Mouse (Mus musculus) CH12.LX (cell line): ENCODE results near the gene Hcar1. TPM values are rescaled to one million over a fixed set of nuclear protein-coding genes. Genes with fewer than 3 reads are reported as not detected.

Source experiments
- DNase-seq: peaks from one replicate; pipeline ENCODE4 v3.0.0-alpha.2; 2013; ENCODE audit errors: extremely low read depth
- H3K27ac ChIP-seq: 2 replicates; pipeline ENCODE4 v1.5.1; 2012; ENCODE audit warnings: low read depth, mild to moderate bottlenecking, control low read depth, moderate library complexity; ENCODE audit not compliant: insufficient read depth
- H3K27me3 ChIP-seq: replicated peaks from 2 replicates; pipeline ENCODE3; 2012; ENCODE audit warnings: inconsistent platforms
- H3K36me3 ChIP-seq, 2 experiments: replicated peaks in 1 of 2; 2 replicates each; pipeline versions ENCODE3 to v1.6.1; 2012; ENCODE audit warnings: inconsistent platforms in 1 of 2, low read length in 1 of 2, mild to moderate bottlenecking in 1 of 2, mixed read lengths in 1 of 2, moderate library complexity in 1 of 2; ENCODE audit not compliant: control insufficient read depth in 1 of 2, insufficient read depth in 1 of 2
- H3K4me1 ChIP-seq, 2 experiments: 2 replicates each; pipeline ENCODE4 v1.6.1; 2012; ENCODE audit warnings: inconsistent platforms in 1 of 2, moderate library complexity in 1 of 2; ENCODE audit not compliant: insufficient read depth in 2 of 2, control insufficient read depth in 1 of 2
- H3K4me2 ChIP-seq: 2 replicates; pipeline ENCODE4 v1.6.1; 2012; ENCODE audit warnings: low read depth, mild to moderate bottlenecking, control low read depth; ENCODE audit not compliant: poor library complexity, insufficient read depth, severe bottlenecking
- H3K4me3 ChIP-seq, 3 experiments: fragments of 150-350 bp in 1 of 3; sonication (generic) in 1 of 3; replicated peaks in 1 of 3; 2 replicates each; pipeline versions ENCODE3 to v1.5.1; 2011 to 2012; ENCODE audit warnings: low read depth in 2 of 3, low read length in 2 of 3, mild to moderate bottlenecking in 2 of 3, moderate library complexity in 2 of 3, control low read depth in 1 of 3, improper control_type of control experiment in 1 of 3, inconsistent platforms in 1 of 3, mixed read lengths in 1 of 3; ENCODE audit not compliant: poor library complexity in 1 of 3
- H3K79me2 ChIP-seq: replicated peaks from 2 replicates; pipeline ENCODE4 v1.6.1; 2012; ENCODE audit warnings: mild to moderate bottlenecking, moderate library complexity; ENCODE audit not compliant: control insufficient read depth, poor library complexity, insufficient read depth, severe bottlenecking; ENCODE audit errors: extremely low read depth
- H3K9ac ChIP-seq: 2 replicates; pipeline ENCODE4 v1.6.1; 2012; ENCODE audit warnings: low read depth, mild to moderate bottlenecking, control low read depth, moderate library complexity; ENCODE audit not compliant: insufficient read depth
- H3K9me3 ChIP-seq: replicated peaks from 2 replicates; pipeline ENCODE3; 2012; ENCODE audit warnings: low read length, inconsistent platforms, mixed read lengths
- BHLHE40 ChIP-seq: IDR thresholded peaks from 2 replicates; pipeline ENCODE4 v1.6.1; 2011; ENCODE audit warnings: mild to moderate bottlenecking, low read depth, low read length, improper control_type of control experiment
- CHD2 ChIP-seq: IDR thresholded peaks from 2 replicates; pipeline ENCODE4 v1.6.1; 2011; ENCODE audit warnings: low read length, improper control_type of control experiment
- EP300 ChIP-seq: IDR thresholded peaks from 2 replicates; pipeline ENCODE4 v1.6.1; 2011; ENCODE audit warnings: low read length, improper control_type of control experiment
- ETS1 ChIP-seq: conservative IDR thresholded peaks from 2 replicates; pipeline ENCODE4 v1.6.1; 2012; ENCODE audit warnings: low read depth, mild to moderate bottlenecking, inconsistent platforms, low read length, improper control_type of control experiment, moderate library complexity
- IRF4 ChIP-seq: IDR thresholded peaks from 2 replicates; pipeline ENCODE4 v1.6.1; 2014; ENCODE audit warnings: low read depth, mild to moderate bottlenecking, inconsistent platforms, low read length, improper control_type of control experiment
- JUN ChIP-seq: IDR thresholded peaks from 2 replicates; pipeline ENCODE4 v1.6.1; 2011; ENCODE audit warnings: low read depth, mild to moderate bottlenecking, low read length, improper control_type of control experiment, moderate library complexity; ENCODE audit not compliant: insufficient read depth
- JUND ChIP-seq: conservative IDR thresholded peaks from 2 replicates; pipeline ENCODE4 v1.6.1; 2011; ENCODE audit warnings: low read depth, low read length, improper control_type of control experiment
- MEF2A ChIP-seq: IDR thresholded peaks from 2 replicates; pipeline ENCODE4 v1.6.1; 2014; ENCODE audit warnings: low read depth, mild to moderate bottlenecking, inconsistent platforms, low read length, improper control_type of control experiment, borderline replicate concordance
- MXI1 ChIP-seq: IDR thresholded peaks from 2 replicates; pipeline ENCODE4 v1.6.1; 2011; ENCODE audit warnings: mild to moderate bottlenecking, low read depth, low read length, improper control_type of control experiment
- PAX5 ChIP-seq: IDR thresholded peaks from 2 replicates; pipeline ENCODE4 v1.6.1; 2012; ENCODE audit warnings: low read length, inconsistent platforms, mixed read lengths
- POLR2A ChIP-seq: IDR thresholded peaks from 2 replicates; pipeline ENCODE4 v1.6.1; 2011; ENCODE audit warnings: low read depth, mild to moderate bottlenecking, improper control_type of control experiment, low read length
- POLR2AphosphoS2 ChIP-seq: IDR thresholded peaks from 2 replicates; pipeline ENCODE4 v1.6.1; 2011; ENCODE audit warnings: low read depth, low read length, improper control_type of control experiment
- RAD21 ChIP-seq: IDR thresholded peaks from 2 replicates; pipeline ENCODE4 v1.6.1; 2011; ENCODE audit warnings: low read depth, mild to moderate bottlenecking, low read length, improper control_type of control experiment, moderate library complexity
- RCOR1 ChIP-seq: conservative IDR thresholded peaks from 2 replicates; pipeline ENCODE4 v1.6.1; 2012; ENCODE audit warnings: low read depth, mild to moderate bottlenecking, inconsistent platforms, low read length, improper control_type of control experiment
- SIN3A ChIP-seq: IDR thresholded peaks from 2 replicates; pipeline ENCODE4 v1.6.1; 2012; ENCODE audit warnings: low read length, improper control_type of control experiment, inconsistent platforms
- SMC3 ChIP-seq: IDR thresholded peaks from 2 replicates; pipeline ENCODE4 v1.6.1; 2011; ENCODE audit warnings: low read depth, low read length, improper control_type of control experiment
- TBP ChIP-seq: conservative IDR thresholded peaks from 2 replicates; pipeline ENCODE4 v1.6.1; 2011; ENCODE audit warnings: low read depth, low read length, improper control_type of control experiment
- TCF12 ChIP-seq: IDR thresholded peaks from 2 replicates; pipeline ENCODE4 v1.6.1; 2014; ENCODE audit warnings: low read depth, mild to moderate bottlenecking, inconsistent platforms, low read length, improper control_type of control experiment
- USF2 ChIP-seq: conservative IDR thresholded peaks from 2 replicates; pipeline ENCODE4 v1.6.1; 2011; ENCODE audit warnings: low read depth, low read length, improper control_type of control experiment
- ZNF384 ChIP-seq: IDR thresholded peaks from 2 replicates; pipeline ENCODE4 v1.6.1; 2012; ENCODE audit warnings: low read depth, low read length, improper control_type of control experiment, inconsistent platforms
- dilution Hi-C: fragments of 300-500 bp; cut with MboI; formaldehyde crosslinking; loops from 2 replicates; pipeline ENCODE4 v1.14.3; 2020; ENCODE audit warnings: low sequenced_read_pairs; ENCODE audit not compliant: extremely low pct_unique_long_range_greater_than_20kb, extremely low pct_ligation_motif_present
- in situ Hi-C: fragments of 300-500 bp; cut with MboI; formaldehyde crosslinking; loops from 3 replicates; pipeline ENCODE4 v1.14.3; 2019; ENCODE audit warnings: low sequenced_read_pairs, low pct_ligation_motif_present, low pct_unique_long_range_greater_than_20kb, mixed read lengths
- polyA plus RNA-seq: library from polyadenylated mRNA; unstranded; fragments of >175 nt; gene quantifications from 2 replicates; pipeline ENCODE4 v1.2.1, GENCODE M21; 2012; ENCODE audit warnings: low read depth; ENCODE audit not compliant: insufficient read length
- total RNA-seq, 2 experiments: library from RNA; depleted of rRNA; stranded (reverse); fragments of 300-350 nt in 1 of 2; fragments of >200 nt in 1 of 2; gene quantifications; 2 replicates each; pipeline ENCODE4 v1.2.3; 2012 to 2014

Gene Hcar1
- total and polyA plus RNA-seq, 3 experiments, result not detected

DNA sequence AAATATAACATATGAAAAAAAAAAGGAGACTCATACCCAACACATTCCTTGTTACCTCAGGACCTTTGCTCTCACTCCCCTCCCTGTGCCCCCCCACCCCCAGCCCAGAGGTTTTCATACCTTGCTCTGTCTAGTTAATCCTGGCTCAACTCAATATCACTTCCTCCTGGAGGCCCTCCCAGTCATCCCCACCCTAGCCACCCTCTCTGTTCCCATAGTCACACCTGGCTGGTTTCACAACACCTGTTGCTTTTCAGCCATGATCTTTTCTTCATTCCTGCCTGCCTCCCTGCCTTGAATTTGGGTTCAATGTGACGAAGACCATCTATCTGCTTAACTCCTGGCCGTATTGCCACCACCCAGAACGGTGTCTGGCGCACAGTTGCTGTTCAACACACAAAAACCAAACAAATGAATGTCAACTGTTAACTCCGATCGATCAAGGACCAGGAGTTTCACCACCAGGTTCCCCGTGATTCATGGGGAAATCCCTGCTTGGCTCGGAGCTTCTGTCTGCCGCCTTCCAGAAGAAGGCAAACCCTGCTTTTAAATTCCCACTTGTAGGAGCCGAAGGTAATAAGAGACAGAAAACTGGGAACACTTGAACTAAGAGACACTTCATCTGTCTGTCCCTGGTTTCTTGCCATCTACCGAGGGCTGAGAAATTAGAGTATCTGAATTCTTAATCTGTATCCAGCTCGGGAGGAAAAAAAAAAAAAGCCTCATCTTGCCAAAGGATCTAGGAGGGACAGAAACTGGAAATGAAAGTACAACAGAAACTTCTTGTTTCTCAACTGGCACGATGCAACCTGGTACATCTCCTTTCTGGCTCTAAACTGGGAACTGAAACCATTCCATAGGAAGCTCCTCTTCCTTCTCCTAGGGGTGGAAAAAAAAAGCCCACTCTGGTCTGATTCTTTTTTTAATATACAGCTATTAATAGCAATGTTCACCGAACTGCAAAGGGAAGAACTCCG lies 17.2 kb downstream of the Hcar1 start:
- Histone ChIP-seq H3K9me3 (no peaks in the 10 kb centered on the region), H3K79me2 (no peaks in the 10 kb centered on the region), H3K27me3 (no peaks in the 10 kb centered on the region), H3K9ac (peak overlapping the region; percentile 54; the same call in 1 of the 2 replicates), H3K36me3 (no peaks in the 10 kb centered on the region), H3K4me3 (peak overlapping the region; percentile 17 to 37 (median 31)), H3K27ac (no peak overlapping the region), H3K4me2 (peak overlapping the region; percentile 96), H3K4me1 (peaks cover 14 to 29% of the 10 kb centered on the region in 2 experiments)
- in situ Hi-C loops (loop anchor here (5.0 kb wide), 1 partner anchor 50 kb away; no protein-coding TSS in a partner anchor), dilution Hi-C loops (no loop called here)
- TF ChIP-seq SMC3, result no peak
- TF ChIP-seq USF2, result 0 out of 2 replicates have a peak, but pooled peaks have one; percentile 3
- peak; percentile 91 for TF ChIP-seq RCOR1
- no peak for TF ChIP-seq RAD21
- TF ChIP-seq CHD2, result peak; percentile 75
- 0 out of 2 replicates have a peak, but pooled peaks have one; percentile 22 for TF ChIP-seq TBP
- no peak for TF ChIP-seq POLR2AphosphoS2
- no peak for TF ChIP-seq TCF12
- peak; percentile 91 for TF ChIP-seq IRF4
- TF ChIP-seq ETS1, result peak; percentile 42
- TF ChIP-seq MXI1, result 0 out of 2 replicates have a peak, but pooled peaks have one; percentile 30
- peak; percentile 56; the same call in 1 of the 2 replicates for TF ChIP-seq MEF2A
- peak; percentile 92 for TF ChIP-seq EP300
- peak; percentile 91 for TF ChIP-seq ZNF384
- TF ChIP-seq JUND, result no peak
- peak; percentile 73 for TF ChIP-seq SIN3A
- peak; percentile 49; the same call in 1 of the 2 replicates for TF ChIP-seq BHLHE40
- no peak for TF ChIP-seq PAX5
- TF ChIP-seq POLR2A, result no peak
- TF ChIP-seq JUN, result no peak
- DNase-seq, result peak; percentile 30
